Mouse (Mus musculus) frontal cortex, postnatal 25 days (tissue): ENCODE measurements at regions not wholly inside any gene's neighbourhood (a gene's known extent, or its start where the extent isn't known, plus 50 kb on each side); places are given as distances from the start of the nearest gene placed in this dataset.

Source experiments
- DNase-seq, 2 experiments: peaks; one replicate each; pipeline ENCODE4 v3.0.0; 2022; ENCODE audit warnings: low spot score in 2 of 2

GRCm38 (mm10) chr5:106191141-106191540 is 266.8 kb downstream of the Barhl2 start:
- no peak for DNase-seq

GRCm38 (mm10) chr5:106181726-106182125 is 276.2 kb downstream of the Barhl2 start:
- DNase-seq: no peak

- no peak for DNase-seq
These were observed 285.8 kb downstream of the Barhl2 start for GRCm38 (mm10) chr5:106172162-106172561.

GRCm38 (mm10) chr5:106170405-106170804 is 287.6 kb downstream of the Barhl2 start:
- no peak for DNase-seq

- DNase-seq: no peak
These were observed 290.4 kb downstream of the Barhl2 start for GRCm38 (mm10) chr5:106167556-106167955.

- DNase-seq: no peak
These were observed 289.9 kb downstream of the Zfp326 start for GRCm38 (mm10) chr5:106166266-106166665.

- DNase-seq: no peak
These were observed 287.8 kb downstream of the Zfp326 start for GRCm38 (mm10) chr5:106164190-106164589.

- no peak for DNase-seq
These were observed 286.8 kb downstream of the Zfp326 start for GRCm38 (mm10) chr5:106162981-106163653.

- DNase-seq: no peak
These were observed 262.7 kb downstream of the Zfp326 start for GRCm38 (mm10) chr5:106139109-106139508.

- DNase-seq: no peak
These were observed 246.6 kb downstream of the Zfp326 start for GRCm38 (mm10) chr5:106122928-106123327.

- DNase-seq: no peak
These were observed 243.2 kb downstream of the Zfp326 start for GRCm38 (mm10) chr5:106119584-106119983.

- no peak for DNase-seq
These were observed 236.8 kb downstream of the Zfp326 start for GRCm38 (mm10) chr5:106113186-106113585.

GRCm38 (mm10) chr5:106108474-106108971 is 232.2 kb downstream of the Zfp326 start:
- no peak for DNase-seq

GRCm38 (mm10) chr5:106102255-106102654 is 225.9 kb downstream of the Zfp326 start:
- no peak for DNase-seq

- DNase-seq: no peak
These were observed 222.5 kb downstream of the Zfp326 start for GRCm38 (mm10) chr5:106098887-106099286.

GRCm38 (mm10) chr5:106089332-106089731 is 213.0 kb downstream of the Zfp326 start:
- DNase-seq: no peak

GRCm38 (mm10) chr5:106088478-106089185 is 212.3 kb downstream of the Zfp326 start:
- no peak for DNase-seq

GRCm38 (mm10) chr5:106083786-106084185 is 207.4 kb downstream of the Zfp326 start:
- no peak for DNase-seq

- no peak for DNase-seq
These were observed 206.5 kb downstream of the Zfp326 start for GRCm38 (mm10) chr5:106082891-106083290.

- no peak for DNase-seq
These were observed 190.8 kb downstream of the Zfp326 start for GRCm38 (mm10) chr5:106067124-106067551.

- DNase-seq: no peak
These were observed 190.3 kb downstream of the Zfp326 start for GRCm38 (mm10) chr5:106066706-106067105.

GRCm38 (mm10) chr5:106064366-106064765 is 188.0 kb downstream of the Zfp326 start:
- DNase-seq: no peak

- DNase-seq: no peak
These were observed 186.6 kb downstream of the Zfp326 start for GRCm38 (mm10) chr5:106062926-106063325.
